Mouse (Mus musculus) adrenal gland, postnatal 0 days (tissue): ENCODE measurements around the gene 2610001J05Rik. TPM values are rescaled to one million over a fixed set of nuclear protein-coding genes. Genes with fewer than 3 reads are reported as not detected.

Experiments
- polyA plus RNA-seq: library from polyadenylated mRNA; unstranded; fragments of >200 nt; fragmentation: Nextera tagmentation; extraction: Ambion mirVana; gene quantifications from 2 replicates; pipeline ENCODE4 v1.2.1, GENCODE M21; 2015

The 2610001J05Rik gene
- 98.9 and 131 TPM in 2 replicates for polyA plus RNA-seq

GRCm38 (mm10) chr6:13870919-13871624 is at the start of gene 2610001J05Rik:
TSS of gene 2610001J05Rik (minus strand) at chr6:13871518.

GRCm38 (mm10) chr6:13839345-13840054 is 31.8 kb downstream of the 2610001J05Rik start, which contains the start of gene Gpr85:
TSS of gene Gpr85 (minus strand) at chr6:13839942.

Other genes with a start within 250 kb of the 2610001J05Rik start
- gene Bmt2, start 193.6 kb downstream of the 2610001J05Rik start, polyA plus RNA-seq: 9.1 and 10.0 TPM in 2 replicates
- 4.9 and 14.8 TPM in 2 replicates for gene Gpr85, start 31.6 kb downstream of the 2610001J05Rik start, polyA plus RNA-seq